Mouse (Mus musculus): ENCODE measurements around the gene Tmem37. TPM values are rescaled to one million over a fixed set of nuclear protein-coding genes. Genes with fewer than 3 reads are reported as not detected.

Tmem37 gene
- 15.1 and 15.7 TPM in 2 replicates for polyA plus RNA-seq (2014; fragmentation: Nextera tagmentation; extraction: Ambion mirVana)

GRCm38 (mm10) chr1:120073519-120074306 lies at the start of gene Tmem37:
Gene Tmem37 (minus strand): TSS chr1:120074074.
- peak within 1 kb of the TSS; percentile 69 for H3K9ac ChIP-seq (ENCODE audit: low read length)
- peaks cover 13 to 20% of the 10 kb centered on the region in 2 experiments; a peak in 3 of 4 replicates for H3K4me1 ChIP-seq (ENCODE audit: control insufficient read depth in 2 of 2, insufficient read depth in 2 of 2, low read length in 2 of 2)
- H3K36me3 ChIP-seq (ENCODE audit: control insufficient read depth, insufficient read depth, low read length) = no peaks in the 10 kb centered on the region
- 3% methylated on average over 40 of the region's 40 CpGs for WGBS
- no peaks in the 10 kb centered on the region for H3K27me3 ChIP-seq (ENCODE audit: control insufficient read depth, insufficient read depth, low read length)
- peak; percentile 83 for ATAC-seq (ENCODE audit: insufficient number of reproducible peaks, insufficient read depth, low FRiP score, low read depth)
- peak within 1 kb of the TSS; percentile 29 to 51; a peak in 3 of 4 replicates for H3K27ac ChIP-seq (replicated peaks in 1 of 2; ENCODE audit: control insufficient read depth in 1 of 2, insufficient read depth in 1 of 2, low read depth in 2 of 2, low read length in 2 of 2)
- H3K4me2 ChIP-seq (ENCODE audit: low read length) = peak within 1 kb of the TSS; percentile 98
- H3K9me3 ChIP-seq (ENCODE audit: control insufficient read depth, low read length) = no peaks in the 10 kb centered on the region
- peak within 1 kb of the TSS; percentile 45 to 48 for H3K4me3 ChIP-seq (ENCODE audit: control insufficient read depth in 1 of 2, insufficient read depth in 1 of 2, low read depth in 1 of 2, low read length in 2 of 2)

DNA sequence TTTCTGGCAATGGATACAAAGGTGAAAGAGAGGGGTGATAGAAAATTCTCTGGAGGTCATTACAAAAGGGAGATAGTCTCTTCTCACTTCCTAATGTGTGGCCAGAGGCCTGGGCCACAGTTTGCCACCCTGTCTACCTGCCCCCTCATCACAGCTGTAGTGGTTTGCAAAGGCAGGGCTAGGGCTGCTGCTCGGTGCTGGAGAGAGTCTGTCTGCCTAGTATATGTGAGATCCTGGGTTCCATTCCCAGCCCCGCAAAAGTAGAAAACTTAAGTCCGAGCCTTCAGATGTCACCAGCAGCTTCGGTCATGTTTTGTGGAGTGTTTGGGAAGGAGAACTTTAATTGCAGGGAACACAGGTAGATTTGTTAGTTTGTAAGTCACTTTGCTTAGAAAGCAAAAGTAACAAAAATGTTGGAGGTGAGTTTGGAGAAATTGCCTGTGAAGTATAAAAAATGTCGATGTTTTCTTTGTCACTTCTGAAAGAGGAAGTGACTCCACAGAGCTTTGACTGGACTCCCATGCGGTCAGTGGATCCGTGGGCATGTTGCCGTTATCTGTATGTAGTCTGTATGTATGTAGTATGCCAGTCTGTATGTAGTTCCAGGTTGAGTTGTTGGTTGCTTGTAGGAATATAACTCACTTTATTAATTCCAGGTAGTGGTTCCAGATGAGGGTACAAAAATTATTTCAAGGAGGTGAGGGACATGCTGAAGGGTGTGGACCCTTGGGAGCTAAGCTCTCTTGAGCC lies 48.9 kb upstream of the Tmem37 start:
- no peak for ATAC-seq (ENCODE audit: insufficient number of reproducible peaks, insufficient read depth, low FRiP score, low read depth)
- no peak overlapping the region for H3K4me2 ChIP-seq (ENCODE audit: low read length)
- no peak overlapping the region for H3K27ac ChIP-seq (replicated peaks in 1 of 2; ENCODE audit: control insufficient read depth in 1 of 2, insufficient read depth in 1 of 2, low read depth in 2 of 2, low read length in 2 of 2)
- H3K4me1 ChIP-seq (ENCODE audit: control insufficient read depth in 2 of 2, insufficient read depth in 2 of 2, low read length in 2 of 2) = peaks cover 10 to 20% of the 10 kb centered on the region in 2 experiments
- H3K4me3 ChIP-seq (ENCODE audit: control insufficient read depth in 1 of 2, insufficient read depth in 1 of 2, low read depth in 1 of 2, low read length in 2 of 2) = no peak overlapping the region
- 93% methylated on average over 8 of the region's 8 CpGs for WGBS
- H3K36me3 ChIP-seq (ENCODE audit: control insufficient read depth, insufficient read depth, low read length) = peaks cover 16% of the 10 kb centered on the region
- no peak overlapping the region for H3K9ac ChIP-seq (ENCODE audit: low read length)
- no peaks in the 10 kb centered on the region for H3K9me3 ChIP-seq (ENCODE audit: control insufficient read depth, low read length)
- no peaks in the 10 kb centered on the region for H3K27me3 ChIP-seq (ENCODE audit: control insufficient read depth, insufficient read depth, low read length)

DNA sequence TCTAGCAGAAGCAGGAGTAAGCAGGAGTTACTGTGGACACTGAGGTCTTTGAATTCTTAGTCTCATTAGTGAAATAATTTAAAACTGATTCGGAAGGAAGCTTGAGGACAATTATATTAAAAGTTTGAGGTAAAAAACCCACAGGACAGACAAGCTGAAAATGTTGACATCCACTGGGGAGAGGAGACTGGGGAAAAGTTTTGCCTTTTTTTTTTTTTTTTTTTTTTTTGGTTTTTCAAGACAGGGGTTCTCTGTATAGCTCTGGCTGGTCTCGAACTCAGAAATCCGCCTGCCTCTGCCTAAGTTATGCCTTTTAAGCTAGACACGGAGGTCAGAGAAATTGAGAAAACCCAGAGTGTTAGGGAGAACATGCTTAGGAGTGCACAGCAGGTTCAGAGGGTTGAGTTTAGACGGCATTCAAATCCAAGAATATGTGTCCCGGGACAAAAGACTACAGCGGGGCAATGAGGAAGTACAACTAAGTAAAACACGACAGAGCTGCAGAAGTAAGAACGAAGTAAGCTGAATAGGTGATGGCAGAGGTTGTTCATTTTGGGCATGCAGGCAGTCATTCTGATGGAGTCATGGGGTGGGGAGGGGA lies 48.2 kb upstream of the Tmem37 start:
- 89% methylated on average over 9 of the region's 9 CpGs for WGBS
- peaks cover 10 to 26% of the 10 kb centered on the region in 2 experiments for H3K4me1 ChIP-seq (ENCODE audit: control insufficient read depth in 2 of 2, insufficient read depth in 2 of 2, low read length in 2 of 2)
- ATAC-seq (ENCODE audit: insufficient number of reproducible peaks, insufficient read depth, low FRiP score, low read depth) = no peak

GRCm38 (mm10) chr1:120120969-120121811 lies 47.3 kb upstream of the Tmem37 start, which contains the start of the genes Dbi and 3110009E18Rik:
Gene Dbi (minus strand): TSS chr1:120121078.
Gene 3110009E18Rik (plus strand): TSS chr1:120121187.
- no peaks in the 10 kb centered on the region for H3K9me3 ChIP-seq (ENCODE audit: control insufficient read depth, low read length)
- ATAC-seq (ENCODE audit: insufficient number of reproducible peaks, insufficient read depth, low FRiP score, low read depth) = peak; percentile 92
- H3K4me1 ChIP-seq (ENCODE audit: control insufficient read depth in 2 of 2, insufficient read depth in 2 of 2, low read length in 2 of 2) = peaks cover 11 to 34% of the 10 kb centered on the region in 2 experiments
- peak within 1 kb of the TSS; percentile 74 to 94 for H3K4me3 ChIP-seq (ENCODE audit: control insufficient read depth in 1 of 2, insufficient read depth in 1 of 2, low read depth in 1 of 2, low read length in 2 of 2)
- WGBS = 3% methylated on average over 51 of the region's 52 CpGs
- peak within 1 kb of the TSS; percentile 87 for H3K4me2 ChIP-seq (ENCODE audit: low read length)
- peaks cover 22% of the 10 kb centered on the region for H3K36me3 ChIP-seq (ENCODE audit: control insufficient read depth, insufficient read depth, low read length)
- H3K27me3 ChIP-seq (ENCODE audit: control insufficient read depth, insufficient read depth, low read length) = no peaks in the 10 kb centered on the region
- H3K27ac ChIP-seq (replicated peaks in 1 of 2; ENCODE audit: control insufficient read depth in 1 of 2, insufficient read depth in 1 of 2, low read depth in 2 of 2, low read length in 2 of 2) = peak within 1 kb of the TSS; percentile 96 to 98
- peak within 1 kb of the TSS; percentile 88 for H3K9ac ChIP-seq (ENCODE audit: low read length)

More for the DNA sequence above, 48.2 kb upstream of the Tmem37 start:
- Histone ChIP-seq H3K4me2 (ENCODE audit: low read length) (peak overlapping the region; percentile 87), H3K4me3 (ENCODE audit: control insufficient read depth in 1 of 2, insufficient read depth in 1 of 2, low read depth in 1 of 2, low read length in 2 of 2) (peak overlapping the region; percentile 74 to 78), H3K27me3 (ENCODE audit: control insufficient read depth, insufficient read depth, low read length) (no peaks in the 10 kb centered on the region), H3K36me3 (ENCODE audit: control insufficient read depth, insufficient read depth, low read length) (peaks cover 18% of the 10 kb centered on the region), H3K9ac (ENCODE audit: low read length) (peak overlapping the region; percentile 81), H3K27ac (replicated peaks in 1 of 2; ENCODE audit: control insufficient read depth in 1 of 2, insufficient read depth in 1 of 2, low read depth in 2 of 2, low read length in 2 of 2) (peak overlapping the region; percentile 96 to 98), H3K9me3 (ENCODE audit: control insufficient read depth, low read length) (no peaks in the 10 kb centered on the region)

GRCm38 (mm10) chr1:120120141-120120968 lies 46.5 kb upstream of the Tmem37 start:
- peak; percentile 23 for ATAC-seq (ENCODE audit: insufficient number of reproducible peaks, insufficient read depth, low FRiP score, low read depth)
- H3K4me1 ChIP-seq (ENCODE audit: control insufficient read depth in 2 of 2, insufficient read depth in 2 of 2, low read length in 2 of 2) = peaks cover 17 to 38% of the 10 kb centered on the region in 2 experiments
- H3K36me3 ChIP-seq (ENCODE audit: control insufficient read depth, insufficient read depth, low read length) = peaks cover 30% of the 10 kb centered on the region
- under 1% methylated on average over 24 of the region's 24 CpGs for WGBS
- H3K9ac ChIP-seq (ENCODE audit: low read length) = peak overlapping the region; percentile 88
- H3K9me3 ChIP-seq (ENCODE audit: control insufficient read depth, low read length) = no peaks in the 10 kb centered on the region
- H3K27ac ChIP-seq (replicated peaks in 1 of 2; ENCODE audit: control insufficient read depth in 1 of 2, insufficient read depth in 1 of 2, low read depth in 2 of 2, low read length in 2 of 2) = peak overlapping the region; percentile 96 to 97
- no peaks in the 10 kb centered on the region for H3K27me3 ChIP-seq (ENCODE audit: control insufficient read depth, insufficient read depth, low read length)
- H3K4me2 ChIP-seq (ENCODE audit: low read length) = peak overlapping the region; percentile 87
- peak overlapping the region; percentile 74 to 94 for H3K4me3 ChIP-seq (ENCODE audit: control insufficient read depth in 1 of 2, insufficient read depth in 1 of 2, low read depth in 1 of 2, low read length in 2 of 2)

GRCm38 (mm10) chr1:120119389-120119788 lies 45.5 kb upstream of the Tmem37 start:
- Histone ChIP-seq H3K36me3 (ENCODE audit: control insufficient read depth, insufficient read depth, low read length) (peaks cover 40% of the 10 kb centered on the region), H3K9me3 (ENCODE audit: control insufficient read depth, low read length) (peaks cover 3% of the 10 kb centered on the region; the same call in 1 of the 2 replicates), H3K4me3 (ENCODE audit: control insufficient read depth in 1 of 2, insufficient read depth in 1 of 2, low read depth in 1 of 2, low read length in 2 of 2) (peak overlapping the region; percentile 74 to 94; a peak in 3 of 4 replicates), H3K4me2 (ENCODE audit: low read length) (peak overlapping the region; percentile 87), H3K27me3 (ENCODE audit: control insufficient read depth, insufficient read depth, low read length) (no peaks in the 10 kb centered on the region), H3K4me1 (ENCODE audit: control insufficient read depth in 2 of 2, insufficient read depth in 2 of 2, low read length in 2 of 2) (peaks cover 17 to 41% of the 10 kb centered on the region in 2 experiments), H3K27ac (replicated peaks in 1 of 2; ENCODE audit: control insufficient read depth in 1 of 2, insufficient read depth in 1 of 2, low read depth in 2 of 2, low read length in 2 of 2) (no peak overlapping the region), H3K9ac (ENCODE audit: low read length) (0 out of 2 replicates have a peak overlapping the region, but pooled peaks have one; percentile 23)
- 83% methylated on average over 4 of the region's 4 CpGs for WGBS
- no peak for ATAC-seq (ENCODE audit: insufficient number of reproducible peaks, insufficient read depth, low FRiP score, low read depth)

All from heart, embryonic 14.5 days (tissue).